Mouse (Mus musculus) kidney, embryonic 15.5 days (tissue): ENCODE results near the gene Tjp3. TPM values are rescaled to one million over a fixed set of nuclear protein-coding genes. Genes with fewer than 3 reads are reported as not detected.
A peak's percentile ranks its signal among the peaks of the same experiment; 100 is the strongest.

Experiments used
- ATAC-seq: fragments of 200-750 bp; cut with Nextera tagmentation; replicated peaks from 2 replicates; pipeline ENCODE4 v1.8.0; 2017; ENCODE audit warnings: moderate TSS enrichment; ENCODE audit not compliant: low FRiP score
- H3K27ac ChIP-seq: fragments of 300-500 bp; sonication (generic); 2 replicates; pipeline ENCODE4 v1.5.1; 2015; ENCODE audit warnings: mild to moderate bottlenecking, inconsistent platforms
- H3K27me3 ChIP-seq: fragments of 300-500 bp; sonication (generic); 2 replicates; pipeline ENCODE4 v1.6.1; 2015; ENCODE audit warnings: inconsistent platforms
- H3K36me3 ChIP-seq: fragments of 300-500 bp; sonication (generic); 2 replicates; pipeline ENCODE4 v1.6.1; 2015; ENCODE audit warnings: inconsistent platforms
- H3K4me1 ChIP-seq: fragments of 300-500 bp; sonication (generic); 2 replicates; pipeline ENCODE4 v1.6.1; 2015; ENCODE audit warnings: inconsistent platforms
- H3K4me2 ChIP-seq: fragments of 300-500 bp; sonication (generic); 2 replicates; pipeline ENCODE4 v1.6.1; 2015; ENCODE audit warnings: moderate library complexity, mild to moderate bottlenecking, inconsistent platforms
- H3K4me3 ChIP-seq: fragments of 300-500 bp; sonication (generic); replicated peaks from 2 replicates; pipeline ENCODE4 v1.5.1; 2015; ENCODE audit warnings: mild to moderate bottlenecking, inconsistent platforms
- H3K9ac ChIP-seq: fragments of 300-500 bp; sonication (generic); 2 replicates; pipeline ENCODE4 v1.6.1; 2015; ENCODE audit warnings: mild to moderate bottlenecking, inconsistent platforms
- H3K9me3 ChIP-seq: fragments of 300-500 bp; sonication (generic); replicated peaks from 2 replicates; pipeline ENCODE4 v1.6.1; 2016; ENCODE audit warnings: inconsistent platforms
- WGBS: fragments of 180-500 bp; shearing (Covaris S2); methylation state at CpG from one replicate; pipeline ENCODE4 v1.1.7; 2015; ENCODE audit warnings: mixed read lengths; 5-methylcytosine and 5-hydroxymethylcytosine counted together
- polyA plus RNA-seq: library from polyadenylated mRNA; unstranded; fragments of >200 nt; fragmentation: Nextera tagmentation; extraction: Ambion mirVana; gene quantifications from 2 replicates; pipeline ENCODE4 v1.2.1, GENCODE M21; 2015

Tjp3 gene
- polyA plus RNA-seq, 1 experiment from 2014 or later: 18.1 TPM

DNA sequence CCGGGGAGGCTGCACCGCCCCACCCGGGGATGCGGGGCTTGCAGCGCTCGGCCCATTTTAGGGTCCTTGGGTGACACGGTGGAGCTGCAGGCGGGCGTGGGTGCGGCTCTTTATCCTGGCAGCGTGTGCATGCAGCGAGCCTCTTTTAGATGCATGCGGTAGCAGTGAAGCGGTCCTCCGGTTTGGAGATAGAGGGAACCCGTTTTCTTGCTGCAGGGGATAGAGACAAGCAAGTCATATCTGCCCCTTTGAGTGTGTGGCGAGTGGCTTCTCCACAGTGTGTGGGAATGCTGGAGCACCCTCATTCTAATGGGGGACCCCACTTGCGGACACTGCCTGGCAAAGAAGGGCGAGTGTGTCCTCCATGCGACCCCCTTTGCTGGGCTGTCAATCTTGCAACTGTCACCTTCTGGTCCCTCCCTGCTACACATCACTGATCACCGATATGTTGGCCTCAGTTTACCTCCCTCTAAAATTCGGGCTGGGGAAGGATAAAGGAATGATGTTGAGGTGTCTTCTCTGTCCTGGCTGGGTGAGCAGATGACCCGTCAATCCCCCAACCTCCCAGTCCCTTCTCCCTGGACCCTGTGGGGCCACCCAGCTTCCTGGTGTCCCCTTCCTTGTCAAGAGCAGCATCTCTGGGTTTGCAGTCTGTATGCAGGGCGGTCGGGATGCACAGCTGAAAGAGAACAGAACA is 2.1 kb upstream of the Tjp3 start:
- Histone ChIP-seq H3K9ac (peak overlapping the region; percentile 82), H3K9me3 (no peaks in the 10 kb centered on the region), H3K36me3 (no peaks in the 10 kb centered on the region), H3K4me1 (peaks cover 71% of the 10 kb centered on the region), H3K4me2 (peak overlapping the region; percentile 90), H3K27me3 (peaks cover 21% of the 10 kb centered on the region), H3K27ac (peak overlapping the region; percentile 93), H3K4me3 (peak overlapping the region; percentile 88)
- 1% methylated on average over 25 of the region's 25 CpGs for WGBS
- ATAC-seq: no peak

DNA sequence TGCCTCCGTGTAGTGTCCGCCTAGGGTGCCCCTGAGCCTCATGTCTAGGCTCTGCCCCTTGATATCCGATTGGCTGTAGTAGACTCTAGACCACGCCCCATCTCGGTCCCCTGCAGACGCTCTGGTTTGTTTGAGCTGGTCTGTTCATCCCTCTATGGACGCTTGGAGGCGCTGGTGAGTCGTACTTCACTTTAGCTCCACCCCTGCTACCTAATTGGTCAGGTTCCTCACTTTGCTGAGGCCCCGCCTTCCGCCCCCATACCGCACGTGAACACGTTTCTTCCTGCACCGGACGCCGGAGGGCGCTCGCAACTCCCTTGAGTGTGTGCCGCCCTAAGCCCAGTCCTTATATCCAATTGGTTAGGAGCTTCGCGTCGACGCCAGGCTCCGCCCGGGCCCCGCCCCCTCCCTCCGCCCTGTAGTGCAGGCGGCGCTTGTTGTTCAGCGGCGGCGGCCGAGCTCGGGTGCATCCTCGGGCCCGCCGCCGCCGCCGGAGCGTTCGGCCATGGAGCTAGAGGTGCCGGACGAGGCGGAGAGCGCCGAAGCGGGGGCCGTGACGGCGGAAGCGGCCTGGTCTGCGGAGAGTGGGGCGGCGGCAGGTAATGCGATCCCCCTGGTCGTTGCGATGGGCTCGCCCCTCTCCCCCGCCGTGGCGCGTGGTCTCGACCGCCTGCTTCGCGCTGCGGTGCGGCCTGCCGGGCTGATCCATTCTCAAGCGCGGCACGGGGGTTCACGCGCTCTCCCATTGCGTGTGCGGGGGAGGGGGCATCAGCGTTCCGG is 1.4 kb upstream of the Tjp3 start, which contains the start of gene Pip5k1c:
Pip5k1c (plus strand) TSS at position 410 of the 780 bp plus-strand sequence.
- WGBS: 1% methylated on average over 61 of the region's 80 CpGs

DNA sequence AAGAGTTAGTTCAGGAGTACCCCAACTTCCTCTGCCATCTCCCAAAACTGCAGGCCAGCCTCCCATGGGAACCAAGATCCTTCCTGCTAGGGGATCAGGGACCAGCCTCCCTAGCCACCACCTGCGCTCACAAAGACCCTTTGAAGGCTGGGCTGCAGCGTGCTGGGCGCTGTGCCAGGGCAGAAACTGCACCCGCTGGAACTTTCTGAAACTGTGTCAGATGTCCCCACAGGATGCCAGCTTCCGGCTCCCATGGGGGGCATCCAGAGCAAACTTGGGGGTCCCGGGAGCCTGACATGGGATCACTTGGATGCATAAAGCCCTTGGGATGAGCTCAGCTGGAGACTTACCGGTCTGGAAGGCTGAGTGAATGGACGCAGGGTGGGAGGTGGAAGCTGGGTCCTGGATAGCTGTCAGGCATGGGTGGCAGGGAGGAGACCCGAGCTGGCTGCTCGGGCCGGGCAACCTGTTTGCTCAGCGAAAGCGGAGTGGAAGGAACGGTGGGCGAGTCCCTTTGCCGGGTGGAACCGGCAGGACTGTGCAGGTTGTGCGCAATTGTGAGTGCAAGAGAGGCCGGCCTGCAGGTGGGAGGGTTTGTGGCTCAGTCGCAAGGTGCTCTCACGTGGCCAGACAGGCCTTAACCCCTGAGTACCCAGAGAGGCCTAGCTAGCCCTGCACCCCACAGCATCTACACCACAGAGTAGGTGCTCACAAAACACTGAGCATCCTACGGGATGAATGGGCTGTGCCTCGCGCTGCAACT is 502 bp downstream of the Tjp3 start:
- peaks cover 25% of the 10 kb centered on the region for H3K27me3 ChIP-seq
- peak overlapping the region; percentile 45 for H3K4me2 ChIP-seq
- ATAC-seq: no peak
- 13% methylated on average over 24 of the region's 24 CpGs for WGBS
- no peaks in the 10 kb centered on the region for H3K9me3 ChIP-seq
- H3K4me1 ChIP-seq: peaks cover 66% of the 10 kb centered on the region
- peak overlapping the region; percentile 21 for H3K9ac ChIP-seq
- peak overlapping the region; percentile 33 for H3K4me3 ChIP-seq
- no peaks in the 10 kb centered on the region for H3K36me3 ChIP-seq
- peak overlapping the region; percentile 76 for H3K27ac ChIP-seq

More for the DNA sequence above, 1.4 kb upstream of the Tjp3 start, which contains the start of gene Pip5k1c:
- H3K4me2 ChIP-seq: peak within 1 kb of the TSS; percentile 90
- H3K9ac ChIP-seq: peak within 1 kb of the TSS; percentile 82
- H3K27ac ChIP-seq: peak within 1 kb of the TSS; percentile 93
- peaks cover 71% of the 10 kb centered on the region for H3K4me1 ChIP-seq
- peaks cover 23% of the 10 kb centered on the region for H3K27me3 ChIP-seq
- H3K4me3 ChIP-seq: peak within 1 kb of the TSS; percentile 88
- H3K9me3 ChIP-seq: no peaks in the 10 kb centered on the region
- ATAC-seq: peak; percentile 95
- H3K36me3 ChIP-seq: no peaks in the 10 kb centered on the region

DNA sequence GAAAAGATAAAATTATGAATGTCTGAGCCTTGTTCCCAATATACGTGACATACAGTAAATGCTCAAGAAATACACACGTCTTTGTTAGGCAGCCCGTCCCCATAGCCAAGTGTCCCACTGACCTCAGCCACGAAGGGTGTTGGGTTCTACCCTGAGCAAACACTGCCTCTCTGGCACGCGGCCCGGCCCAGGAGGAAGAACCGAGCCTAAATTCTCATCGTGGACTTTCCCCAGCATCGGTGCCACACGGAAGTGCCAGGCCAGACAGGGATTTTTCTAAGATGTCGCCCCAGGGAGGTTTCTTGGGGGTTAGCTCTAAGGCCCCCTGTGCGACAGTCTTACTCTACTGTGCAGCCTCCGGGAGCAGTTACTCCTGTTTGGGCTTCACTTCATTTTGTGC is 1.6 kb downstream of the Tjp3 start:
- ATAC-seq: no peak
- peaks cover 33% of the 10 kb centered on the region for H3K27me3 ChIP-seq
- H3K36me3 ChIP-seq: no peaks in the 10 kb centered on the region
- peak overlapping the region; percentile 45 for H3K4me2 ChIP-seq
- no peak overlapping the region for H3K9ac ChIP-seq
- H3K9me3 ChIP-seq: no peaks in the 10 kb centered on the region
- no peak overlapping the region for H3K27ac ChIP-seq
- no peak overlapping the region for H3K4me3 ChIP-seq
- H3K4me1 ChIP-seq: peaks cover 70% of the 10 kb centered on the region
- WGBS: 60% methylated on average over 14 of the region's 14 CpGs

DNA sequence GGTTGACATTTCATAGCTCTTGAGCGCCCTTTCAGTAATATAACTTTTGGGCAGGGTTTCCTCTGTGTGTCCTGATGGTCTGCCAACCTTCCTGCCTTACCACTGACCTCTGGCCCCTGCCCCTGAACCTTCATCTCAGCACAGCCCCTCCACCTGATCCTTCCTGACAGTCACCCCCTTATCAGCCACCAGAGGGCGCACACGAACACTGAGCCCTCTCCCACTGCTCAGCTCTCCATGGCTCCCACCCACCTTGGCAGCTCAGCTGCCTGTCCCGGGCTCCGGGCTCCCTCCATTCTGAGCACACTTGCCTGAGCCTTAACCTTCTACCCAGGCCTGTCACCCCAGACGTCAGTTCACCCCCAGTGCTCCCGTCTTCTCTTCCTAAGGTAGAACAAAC is 2.1 kb downstream of the Tjp3 start:
- H3K9me3 ChIP-seq: no peaks in the 10 kb centered on the region
- peaks cover 70% of the 10 kb centered on the region for H3K4me1 ChIP-seq
- H3K4me3 ChIP-seq: no peak overlapping the region
- H3K9ac ChIP-seq: no peak overlapping the region
- H3K27me3 ChIP-seq: peaks cover 38% of the 10 kb centered on the region
- peak overlapping the region; percentile 17 for H3K4me2 ChIP-seq
- no peaks in the 10 kb centered on the region for H3K36me3 ChIP-seq
- H3K27ac ChIP-seq: no peak overlapping the region
- no peak for ATAC-seq
- 4% methylated on average over 7 of the region's 7 CpGs for WGBS

DNA sequence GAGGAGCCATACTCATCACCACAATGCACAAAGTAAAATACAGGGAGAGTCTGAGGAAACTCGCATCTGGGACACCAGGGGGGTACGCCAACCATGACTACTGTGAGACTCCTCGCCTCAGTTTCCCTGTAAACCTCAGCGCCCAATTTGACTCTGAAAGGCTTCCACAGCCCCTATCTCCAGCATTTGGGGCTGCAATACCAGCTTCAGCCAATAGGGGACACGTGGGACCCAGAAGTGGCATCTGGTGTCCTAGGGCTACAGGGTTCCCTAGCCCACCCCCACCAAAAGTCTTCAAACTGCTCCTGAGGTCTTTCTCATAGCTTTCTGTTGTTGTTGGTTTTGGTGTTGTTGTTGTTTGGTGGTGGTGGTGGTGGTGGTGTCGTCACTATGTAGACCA is 2.8 kb downstream of the Tjp3 start:
- Histone ChIP-seq H3K27me3 (peaks cover 45% of the 10 kb centered on the region), H3K9me3 (no peaks in the 10 kb centered on the region), H3K4me1 (peaks cover 70% of the 10 kb centered on the region), H3K36me3 (no peaks in the 10 kb centered on the region), H3K9ac (no peak overlapping the region), H3K4me3 (no peak overlapping the region), H3K4me2 (peak overlapping the region; percentile 26; the same call in 1 of the 2 replicates), H3K27ac (no peak overlapping the region)
- 38% methylated on average over 6 of the region's 6 CpGs for WGBS
- ATAC-seq: no peak

DNA sequence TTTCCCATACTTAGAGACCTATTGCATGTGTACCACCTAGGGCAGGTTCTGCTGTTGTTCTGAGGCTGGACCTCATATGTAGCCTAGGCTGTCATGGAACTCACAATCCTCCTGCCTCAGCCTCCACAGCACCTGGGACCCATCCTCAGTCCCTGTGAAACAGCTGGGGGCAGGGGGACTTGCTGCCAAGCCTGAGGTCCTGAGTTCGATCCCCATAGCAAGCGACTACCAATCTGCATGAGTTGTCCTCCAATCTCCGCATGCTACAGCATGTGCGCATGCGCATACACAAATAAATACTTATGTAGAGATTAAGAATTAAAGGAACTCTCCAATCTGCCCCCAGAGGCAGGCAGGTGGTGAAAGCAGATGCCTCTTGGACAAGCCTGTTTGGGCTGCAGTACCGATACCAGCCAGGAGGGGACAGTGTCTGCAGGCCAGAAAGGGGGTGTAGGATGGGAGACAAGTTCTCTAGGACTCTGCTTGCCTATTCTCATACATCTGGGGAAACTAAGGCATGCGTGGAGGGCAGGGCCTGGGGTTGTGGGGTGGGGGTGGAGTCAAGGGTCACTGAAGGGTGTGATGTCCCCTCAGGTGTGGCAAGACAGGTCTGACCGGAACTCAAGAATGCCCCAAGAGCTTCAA is 3.7 kb downstream of the Tjp3 start:
- H3K9ac ChIP-seq: no peak overlapping the region
- H3K27ac ChIP-seq: peak overlapping the region; percentile 46
- no peak overlapping the region for H3K4me3 ChIP-seq
- no peaks in the 10 kb centered on the region for H3K9me3 ChIP-seq
- peaks cover 52% of the 10 kb centered on the region for H3K27me3 ChIP-seq
- no peak for ATAC-seq
- H3K4me2 ChIP-seq: peak overlapping the region; percentile 26; the same call in 1 of the 2 replicates
- H3K36me3 ChIP-seq: no peaks in the 10 kb centered on the region
- peaks cover 72% of the 10 kb centered on the region for H3K4me1 ChIP-seq
- 59% methylated on average over 8 of the region's 8 CpGs for WGBS

DNA sequence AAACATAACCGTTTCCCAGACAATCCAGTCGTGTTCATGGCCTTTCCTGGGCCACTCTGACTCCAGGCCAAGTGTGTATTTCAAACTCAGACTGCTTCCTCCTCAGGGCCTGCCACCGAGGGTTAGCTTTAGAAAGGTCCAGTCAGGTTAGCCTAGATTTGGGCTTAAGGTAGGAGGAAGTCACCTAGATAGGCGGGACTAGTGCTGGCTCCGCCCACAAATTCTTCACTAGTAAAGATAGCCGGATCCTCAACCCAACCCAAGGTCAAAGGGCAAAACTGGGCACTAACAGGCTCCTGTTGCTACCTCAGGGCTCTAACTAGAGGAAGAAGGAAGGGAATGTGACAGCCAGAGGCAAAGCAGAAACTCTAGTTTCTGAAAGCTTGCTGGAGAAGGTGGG is 4.8 kb downstream of the Tjp3 start:
- 39% methylated on average over 6 of the region's 6 CpGs for WGBS
- no peak for ATAC-seq
- Histone ChIP-seq H3K4me2 (no peak overlapping the region), H3K9me3 (no peaks in the 10 kb centered on the region), H3K36me3 (no peaks in the 10 kb centered on the region), H3K9ac (no peak overlapping the region), H3K27me3 (peaks cover 55% of the 10 kb centered on the region), H3K4me3 (peak overlapping the region; percentile 56; the same call in 1 of the 2 replicates), H3K4me1 (peaks cover 68% of the 10 kb centered on the region), H3K27ac (no peak overlapping the region)

DNA sequence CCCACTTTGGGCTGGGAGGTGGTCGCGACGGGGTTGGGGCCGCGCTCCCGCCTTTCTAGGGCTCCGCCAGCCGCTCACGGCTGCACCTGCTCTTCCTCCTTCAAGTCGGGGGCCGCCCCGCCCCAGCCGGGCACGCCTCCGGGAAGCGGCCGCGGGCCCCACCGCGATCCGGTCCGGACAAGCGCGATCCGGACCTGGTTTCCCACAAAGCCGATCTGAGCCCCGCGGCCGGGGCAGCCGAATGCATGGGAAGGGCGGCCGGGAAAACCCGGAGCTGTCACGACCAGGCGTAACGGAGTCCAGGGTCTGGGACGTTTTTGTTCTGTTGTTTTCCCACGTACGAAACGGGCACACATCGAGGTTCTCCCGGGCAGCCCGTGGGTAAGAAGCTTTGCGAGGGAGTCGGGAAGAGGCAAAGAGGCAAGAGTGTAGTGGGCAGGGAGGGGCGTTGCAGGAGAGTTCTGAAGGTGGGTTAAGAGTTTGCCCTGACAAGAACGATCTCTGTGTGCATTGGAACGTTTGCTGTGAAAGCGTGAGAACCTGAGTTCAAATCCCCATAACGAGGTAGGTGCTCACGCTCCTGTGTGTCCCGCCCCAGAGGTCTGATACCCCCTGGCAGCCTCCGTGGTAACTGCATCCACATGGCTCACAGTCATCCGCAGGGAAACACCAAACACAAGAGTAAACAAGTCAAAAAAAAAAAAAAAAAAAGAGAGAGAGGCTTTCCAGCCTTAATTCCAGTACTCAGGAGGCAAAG is 5.5 kb downstream of the Tjp3 start:
- H3K36me3 ChIP-seq: no peaks in the 10 kb centered on the region

DNA sequence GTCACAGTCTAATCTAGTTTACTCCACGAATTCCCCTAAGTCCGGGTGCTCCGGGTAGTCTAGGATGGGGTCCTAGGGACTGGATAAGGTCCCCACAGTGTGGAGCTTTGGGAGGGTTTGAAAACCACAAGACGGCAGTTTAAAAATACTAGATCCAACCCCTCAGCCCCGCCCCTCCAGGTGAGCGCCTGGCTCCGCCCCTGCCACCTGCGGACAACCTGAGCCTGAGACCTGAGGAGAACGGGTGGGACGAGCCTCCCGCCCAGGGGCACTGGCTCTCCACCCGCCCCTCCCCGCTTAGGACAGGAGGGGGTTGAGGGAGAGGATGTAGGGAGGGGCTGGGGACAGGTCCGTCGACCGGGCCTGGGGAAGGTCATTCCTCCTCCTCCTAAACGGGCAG is 6.7 kb downstream of the Tjp3 start:
- Histone ChIP-seq H3K36me3 (no peaks in the 10 kb centered on the region), H3K4me3 (peak overlapping the region; percentile 56), H3K27ac (peak overlapping the region; percentile 54), H3K9ac (0 out of 2 replicates have a peak overlapping the region, but pooled peaks have one; percentile 42), H3K4me2 (peak overlapping the region; percentile 83), H3K27me3 (peaks cover 46% of the 10 kb centered on the region), H3K9me3 (no peaks in the 10 kb centered on the region), H3K4me1 (peaks cover 50% of the 10 kb centered on the region)
- peak; percentile 29; the same call in 1 of the 2 replicates for ATAC-seq
- WGBS: 7% methylated on average over 17 of the region's 17 CpGs

More for the DNA sequence above, 5.5 kb downstream of the Tjp3 start:
- H3K4me3 ChIP-seq: peak overlapping the region; percentile 56
- peaks cover 62% of the 10 kb centered on the region for H3K4me1 ChIP-seq
- peak overlapping the region; percentile 42 for H3K9ac ChIP-seq
- H3K4me2 ChIP-seq: peak overlapping the region; percentile 83
- H3K27me3 ChIP-seq: peaks cover 51% of the 10 kb centered on the region
- 2% methylated on average over 53 of the region's 54 CpGs for WGBS
- peak; percentile 75 for ATAC-seq
- H3K9me3 ChIP-seq: no peaks in the 10 kb centered on the region
- peak overlapping the region; percentile 45; the same call in 1 of the 2 replicates for H3K27ac ChIP-seq

DNA sequence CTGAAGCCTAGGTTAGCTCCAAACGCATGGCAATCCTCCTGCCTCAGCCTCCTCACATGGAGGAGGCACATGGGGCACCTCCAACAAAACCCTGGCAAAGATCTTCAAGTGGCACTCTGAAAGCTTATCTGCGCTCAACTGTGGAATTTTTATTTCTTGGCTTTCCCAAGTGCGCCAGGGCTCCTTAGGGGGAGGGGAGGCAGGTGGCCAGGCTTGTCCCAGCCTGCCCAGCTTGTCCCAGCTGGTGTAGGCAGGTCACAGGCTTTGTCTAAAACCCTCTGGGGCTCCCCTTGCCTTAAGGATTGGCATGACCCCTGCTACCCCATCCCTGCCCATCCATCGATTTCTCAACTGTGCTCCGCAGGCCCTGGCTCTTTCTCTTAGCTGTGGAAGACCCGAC is 7.2 kb downstream of the Tjp3 start:
- ATAC-seq: no peak
- Histone ChIP-seq H3K9ac (no peak overlapping the region), H3K9me3 (no peaks in the 10 kb centered on the region), H3K27me3 (peaks cover 49% of the 10 kb centered on the region), H3K4me3 (peak overlapping the region; percentile 56), H3K4me1 (peaks cover 52% of the 10 kb centered on the region), H3K4me2 (peak overlapping the region; percentile 83), H3K27ac (peak overlapping the region; percentile 54), H3K36me3 (no peaks in the 10 kb centered on the region)
- WGBS: 41% methylated on average over 6 of the region's 6 CpGs
